Mouse (Mus musculus) intestine, postnatal 0 days (tissue): ENCODE data around the gene Aurkc. TPM values are rescaled to one million over a fixed set of nuclear protein-coding genes. Genes with fewer than 3 reads are reported as not detected.
"Not testable (repeated sequence)": the region's sequence is repeated elsewhere in the genome, so short reads cannot be mapped to it uniquely, and the experiment has no call there.

Experiments used
- ATAC-seq: fragments of 200-750 bp; cut with Nextera tagmentation; 2 replicates; pipeline ENCODE4 v1.8.0; 2017; ENCODE audit warnings: mild to moderate bottlenecking, moderate TSS enrichment, moderate library complexity
- H3K27ac ChIP-seq: fragments of 300-500 bp; sonication (generic); 2 replicates; pipeline ENCODE4 v1.5.1; 2014; ENCODE audit warnings: mild to moderate bottlenecking, low read depth, low read length, moderate library complexity
- H3K27me3 ChIP-seq: fragments of 300-500 bp; sonication (generic); replicated peaks from 2 replicates; pipeline ENCODE4 v1.6.1; 2014; ENCODE audit warnings: low read length, mixed read lengths; ENCODE audit not compliant: control insufficient read depth, insufficient read depth
- H3K36me3 ChIP-seq: fragments of 300-500 bp; sonication (generic); 2 replicates; pipeline ENCODE4 v1.6.1; 2014; ENCODE audit warnings: mild to moderate bottlenecking, moderate library complexity; ENCODE audit not compliant: control insufficient read depth, insufficient read depth
- H3K4me1 ChIP-seq: fragments of 300-500 bp; sonication (generic); replicated peaks from 2 replicates; pipeline ENCODE4 v1.6.1; 2014; ENCODE audit warnings: antibody characterized with exemption, low read length, mixed read lengths; ENCODE audit not compliant: control insufficient read depth, insufficient read depth
- H3K4me2 ChIP-seq: fragments of 300-500 bp; sonication (generic); replicated peaks from 2 replicates; pipeline ENCODE4 v1.6.1; 2014; ENCODE audit warnings: low read depth, mild to moderate bottlenecking, moderate library complexity
- H3K4me3 ChIP-seq: fragments of 300-500 bp; sonication (generic); 2 replicates; pipeline ENCODE4 v1.5.1; 2014; ENCODE audit warnings: low read depth, low read length
- H3K9ac ChIP-seq: fragments of 300-500 bp; sonication (generic); 2 replicates; pipeline ENCODE4 v1.6.1; 2014; ENCODE audit warnings: mild to moderate bottlenecking, low read depth, low read length
- H3K9me3 ChIP-seq: fragments of 300-500 bp; sonication (generic); 2 replicates; pipeline ENCODE4 v1.6.1; 2016; ENCODE audit warnings: mixed run types; ENCODE audit not compliant: control insufficient read depth
- CTCF ChIP-seq: sonication (generic); IDR thresholded peaks from 2 replicates; pipeline ENCODE4 v1.5.1; 2016; ENCODE audit warnings: low read depth, mild to moderate bottlenecking, control low read depth, antibody characterized with exemption, moderate library complexity
- WGBS: fragments of 180-500 bp; shearing (Covaris S2); extraction: QIAGEN DNeasy Blood & Tissue Kit; methylation state at CpG from one replicate; pipeline ENCODE4 v1.1.7; 2014; 5-methylcytosine and 5-hydroxymethylcytosine counted together
- polyA plus RNA-seq: library from polyadenylated mRNA; unstranded; fragments of >200 nt; fragmentation: Nextera tagmentation; extraction: Ambion mirVana; gene quantifications from 2 replicates; pipeline ENCODE4 v1.2.1, GENCODE M21; 2015

The Aurkc gene
- not detected in 2 replicates for polyA plus RNA-seq

DNA sequence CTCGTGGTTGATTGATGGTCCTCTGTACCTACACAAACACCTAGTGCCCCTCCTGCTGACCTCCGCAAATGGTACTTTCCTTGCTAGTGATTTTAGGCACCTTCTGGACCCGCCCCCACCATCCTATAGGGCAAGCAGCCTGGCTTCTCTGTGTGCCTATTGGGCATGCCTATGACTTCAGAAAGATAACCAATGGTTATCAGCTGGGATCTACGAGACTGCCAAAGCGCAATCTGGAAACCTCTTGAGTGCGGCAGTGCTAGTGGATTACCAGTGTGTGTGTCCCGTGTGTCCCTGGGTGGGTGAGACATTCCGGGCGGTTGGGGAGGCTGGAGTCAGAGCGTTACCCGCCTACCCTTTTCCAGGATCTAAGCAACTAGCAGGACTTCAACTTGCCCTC, at the start of gene Aurkc:
Gene Aurkc (plus strand): TSS at position 50 of the 400 bp plus-strand sequence.
- not testable (repeated sequence) for H3K4me3 ChIP-seq, ATAC-seq, H3K9me3 ChIP-seq, H3K27ac ChIP-seq, H3K27me3 ChIP-seq, H3K4me1 ChIP-seq, H3K4me2 ChIP-seq, H3K9ac ChIP-seq, H3K36me3 ChIP-seq
- 82% methylated on average over 11 of the region's 11 CpGs for WGBS

GRCm38 (mm10) chr7:6948061-6948460, 47.0 kb upstream of the Aurkc start:
- H3K4me1 ChIP-seq, H3K36me3 ChIP-seq, ATAC-seq, H3K27ac ChIP-seq, H3K9ac ChIP-seq, H3K27me3 ChIP-seq, H3K4me3 ChIP-seq, H3K4me2 ChIP-seq, H3K9me3 ChIP-seq: not testable (repeated sequence)
- WGBS, result 89% methylated on average over 18 of the region's 20 CpGs

GRCm38 (mm10) chr7:6956576-6956975, 38.5 kb upstream of the Aurkc start:
- Histone ChIP-seq H3K4me2 (no peak overlapping the region), H3K4me1 (no peaks in the 10 kb centered on the region), H3K9me3 (no peaks in the 10 kb centered on the region), H3K27me3 (no peaks in the 10 kb centered on the region), H3K9ac (no peak overlapping the region), H3K27ac (no peak overlapping the region), H3K36me3 (no peaks in the 10 kb centered on the region), H3K4me3 (no peak overlapping the region)
- no peak for ATAC-seq
- no peak for TF ChIP-seq CTCF
- 79% methylated on average over 4 of the region's 4 CpGs for WGBS

- H3K4me2 ChIP-seq, result no peak overlapping the region
Measured at GRCm38 (mm10) chr7:6958574-6958973, 36.5 kb upstream of the Aurkc start.

DNA sequence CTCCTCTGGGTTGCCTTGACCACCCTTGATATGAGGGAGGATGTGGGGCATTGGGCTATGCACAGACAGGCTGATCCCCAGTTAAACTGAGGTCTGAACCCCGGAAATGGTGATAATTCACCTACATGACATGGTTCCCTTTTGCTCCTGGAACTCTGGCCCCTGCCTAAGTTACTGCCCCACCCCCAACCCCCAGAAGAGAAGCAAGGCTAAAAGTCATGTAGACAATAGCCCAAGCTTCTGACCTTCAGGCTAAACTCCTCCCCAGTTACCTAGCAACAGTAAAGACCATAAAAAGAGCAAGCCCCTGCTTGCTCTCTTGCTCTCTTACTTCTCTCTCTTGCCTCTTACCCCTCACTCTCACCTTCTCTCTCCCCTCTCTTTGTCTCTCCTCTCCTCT, 21.5 kb upstream of the Aurkc start:
- no peaks in the 10 kb centered on the region for H3K9me3 ChIP-seq
- 88% methylated on average over 1 of the region's 1 CpGs for WGBS
- H3K27ac ChIP-seq, result no peak overlapping the region
- no peaks in the 10 kb centered on the region for H3K4me1 ChIP-seq
- H3K36me3 ChIP-seq, result no peaks in the 10 kb centered on the region
- H3K9ac ChIP-seq, result no peak overlapping the region
- H3K27me3 ChIP-seq, result no peaks in the 10 kb centered on the region
- no peak overlapping the region for H3K4me3 ChIP-seq
- TF ChIP-seq CTCF, result no peak
- no peak for ATAC-seq
- no peak overlapping the region for H3K4me2 ChIP-seq

More at GRCm38 (mm10) chr7:6958574-6958973, 36.5 kb upstream of the Aurkc start:
- no peak overlapping the region for H3K9ac ChIP-seq
- H3K9me3 ChIP-seq, result no peaks in the 10 kb centered on the region
- 0 out of 2 replicates have a peak, but pooled peaks have one; percentile 10 for TF ChIP-seq CTCF
- WGBS, result 90% methylated on average over 1 of the region's 1 CpGs
- no peaks in the 10 kb centered on the region for H3K27me3 ChIP-seq
- no peaks in the 10 kb centered on the region for H3K4me1 ChIP-seq
- no peak for ATAC-seq
- H3K36me3 ChIP-seq, result no peaks in the 10 kb centered on the region
- no peak overlapping the region for H3K4me3 ChIP-seq
- no peak overlapping the region for H3K27ac ChIP-seq

DNA sequence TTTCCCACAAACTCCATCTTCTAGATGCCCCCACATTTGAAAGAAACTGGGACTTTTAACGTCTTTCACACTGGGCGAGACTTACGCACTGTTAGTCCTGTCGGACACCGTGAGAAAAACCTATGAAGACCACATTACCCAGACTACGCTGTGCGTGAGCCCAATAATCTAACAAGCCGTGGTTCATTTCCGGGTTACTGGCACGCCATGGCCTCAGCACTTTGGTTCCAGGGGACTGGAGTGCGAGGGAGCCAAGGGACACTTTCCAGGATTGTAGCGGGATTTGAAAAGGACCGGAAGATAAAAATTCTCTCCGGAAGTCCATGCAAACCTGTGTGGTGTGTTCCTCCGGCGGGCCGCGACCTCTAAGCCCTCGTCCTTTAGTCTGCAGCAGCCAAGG, 18.2 kb upstream of the Aurkc start:
- TF ChIP-seq CTCF, result no peak
- H3K4me2 ChIP-seq, result no peak overlapping the region
- H3K27ac ChIP-seq, result no peak overlapping the region
- no peak overlapping the region for H3K4me3 ChIP-seq
- no peaks in the 10 kb centered on the region for H3K27me3 ChIP-seq
- no peaks in the 10 kb centered on the region for H3K36me3 ChIP-seq
- 94% methylated on average over 19 of the region's 19 CpGs for WGBS
- no peak overlapping the region for H3K9ac ChIP-seq
- no peaks in the 10 kb centered on the region for H3K9me3 ChIP-seq
- no peaks in the 10 kb centered on the region for H3K4me1 ChIP-seq
- ATAC-seq, result no peak

DNA sequence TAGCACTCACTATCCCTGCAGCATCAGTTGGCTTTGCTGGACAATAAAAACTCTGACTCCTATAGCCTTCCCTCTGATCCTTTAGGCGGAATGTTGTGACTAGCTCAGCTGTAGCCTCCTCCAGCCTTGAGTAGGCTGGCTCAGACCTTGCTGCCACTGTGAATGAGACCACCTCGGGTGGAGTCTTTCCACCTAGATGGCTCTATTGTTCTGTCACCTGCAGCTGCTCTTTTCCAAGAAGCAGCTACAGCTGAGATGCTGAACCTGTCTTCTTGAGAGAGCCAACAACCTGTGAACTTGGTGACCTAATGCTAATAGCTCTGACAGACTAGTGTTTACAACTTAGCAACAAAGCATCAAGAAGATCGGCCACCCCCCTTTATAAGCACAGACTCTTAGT, 3.8 kb downstream of the Aurkc start:
- H3K4me2 ChIP-seq, H3K9me3 ChIP-seq, H3K4me3 ChIP-seq, H3K36me3 ChIP-seq, ATAC-seq, H3K9ac ChIP-seq, H3K27ac ChIP-seq, H3K27me3 ChIP-seq, H3K4me1 ChIP-seq: not testable (repeated sequence)
- WGBS, result 51% methylated on average over 3 of the region's 3 CpGs

DNA sequence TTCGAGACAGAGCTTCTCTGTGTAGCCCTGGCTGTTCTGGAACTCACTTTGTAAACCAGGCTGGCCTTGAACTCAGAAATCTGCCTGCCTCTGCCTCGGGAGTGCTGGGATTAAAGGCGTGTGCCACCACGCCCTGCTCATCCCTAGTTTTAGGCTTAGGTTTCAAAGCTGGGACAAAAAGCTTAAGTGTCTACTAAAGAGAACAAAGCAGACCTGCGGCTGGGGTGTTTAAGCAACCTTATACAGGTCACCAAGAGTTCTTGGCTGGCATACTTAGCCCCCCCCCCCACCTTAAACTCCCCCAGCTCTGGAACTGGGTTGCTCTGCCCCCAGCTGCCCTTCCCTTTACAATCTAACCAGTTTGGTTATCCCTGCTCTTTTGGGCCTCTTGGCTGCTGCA, 10.3 kb downstream of the Aurkc start:
- not testable (repeated sequence) for H3K9ac ChIP-seq, H3K4me2 ChIP-seq, H3K27me3 ChIP-seq, H3K27ac ChIP-seq, H3K36me3 ChIP-seq, H3K9me3 ChIP-seq, H3K4me1 ChIP-seq, H3K4me3 ChIP-seq, ATAC-seq
- 82% methylated on average over 5 of the region's 5 CpGs for WGBS
